Mouse (Mus musculus) ovary, adult 18-20 months (tissue): ENCODE data around the gene Olfr282.

Experiments used
- DNase-seq: peaks from one replicate; pipeline ENCODE4 v3.0.0; 2022; ENCODE audit warnings: low spot score, mixed read lengths

Olfr282 gene

DNA sequence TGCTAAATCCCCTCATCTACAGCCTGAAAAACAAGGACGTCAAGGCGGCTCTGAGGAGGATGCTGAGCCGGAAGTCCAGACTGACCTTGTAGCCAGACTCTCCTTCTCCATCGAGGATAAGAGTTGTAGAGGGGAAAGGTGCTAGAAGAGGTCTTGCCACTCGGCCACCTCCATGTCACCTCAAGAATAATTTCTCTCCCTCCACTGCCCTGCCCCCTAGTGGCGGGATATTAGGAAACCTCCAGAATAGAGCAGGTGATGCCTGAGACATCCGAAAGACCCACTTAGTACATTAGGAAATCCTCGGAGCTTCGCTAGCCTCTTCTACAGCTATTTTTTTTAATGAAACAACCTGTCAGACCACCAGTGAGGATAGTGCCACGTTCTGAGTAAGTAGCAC, 44.4 kb downstream of the Olfr282 start:
- DNase-seq, result no peak

DNA sequence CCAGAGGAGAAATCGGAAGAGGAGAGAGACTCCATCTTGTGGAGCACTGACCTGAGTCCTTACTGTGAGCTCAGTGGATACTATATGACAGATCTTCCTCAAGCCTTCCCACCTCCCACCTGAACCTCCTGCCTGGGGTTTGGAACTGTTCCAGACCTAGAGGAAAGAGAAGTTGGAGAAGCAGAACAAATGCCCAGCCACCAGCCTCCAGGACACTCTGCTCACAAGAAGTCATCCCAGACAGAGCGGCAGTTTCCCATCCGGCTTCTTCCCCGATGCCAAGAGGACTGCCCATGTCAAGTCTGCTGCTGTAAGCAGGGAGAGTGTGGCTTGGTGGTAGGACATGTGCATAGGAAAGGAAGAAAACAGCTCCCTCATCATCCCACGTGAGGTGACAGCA, 45.3 kb downstream of the Olfr282 start:
- DNase-seq, result no peak

DNA sequence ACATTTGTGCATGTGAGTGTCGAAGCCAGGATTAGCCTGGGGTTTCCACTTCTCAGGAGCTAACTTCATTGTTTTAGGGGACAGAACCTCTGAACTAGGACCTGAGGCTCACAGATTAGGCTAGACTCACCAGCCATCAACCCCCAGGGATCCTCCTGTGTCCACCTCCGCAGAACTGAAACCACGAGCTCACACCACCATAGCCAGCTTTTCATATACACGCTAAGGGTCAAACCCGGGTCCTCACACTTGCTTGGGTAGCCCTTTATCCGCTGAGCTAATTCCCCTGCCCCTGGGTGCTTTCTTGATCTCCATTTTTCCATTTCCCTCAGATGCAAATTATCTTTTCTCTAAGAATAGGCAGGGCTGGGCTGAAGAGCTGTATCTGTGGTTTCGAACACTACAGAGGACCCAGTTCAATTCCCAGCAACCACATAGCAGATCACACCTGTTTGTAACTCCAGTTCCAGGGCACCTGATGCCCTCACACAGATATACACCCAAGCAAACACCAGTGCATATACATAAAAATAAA, 48.6 kb downstream of the Olfr282 start:
- no peak for DNase-seq

DNA sequence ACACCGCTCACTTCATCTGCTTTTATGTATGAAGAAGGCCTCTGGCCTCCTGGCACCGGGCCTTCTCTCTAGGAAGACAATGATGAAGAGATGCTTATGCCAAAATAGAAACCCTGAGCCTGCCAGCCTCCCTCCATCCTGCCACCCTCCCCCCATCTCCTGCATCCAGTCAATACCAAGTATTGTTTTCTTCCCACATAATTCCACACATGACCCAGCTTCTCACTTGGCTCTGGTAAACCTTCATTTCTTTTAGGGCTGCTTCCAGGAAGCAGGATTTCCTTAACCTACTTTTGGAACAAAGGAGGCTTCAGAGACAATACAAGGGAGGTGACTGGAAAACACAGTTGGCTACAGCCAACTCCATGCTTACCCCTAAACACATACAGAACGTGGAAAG, 51.7 kb downstream of the Olfr282 start, which contains the start of gene Lalba:
TSS of gene Lalba (minus strand) at position 21 of the 400 bp plus-strand sequence.
- no peak for DNase-seq

DNA sequence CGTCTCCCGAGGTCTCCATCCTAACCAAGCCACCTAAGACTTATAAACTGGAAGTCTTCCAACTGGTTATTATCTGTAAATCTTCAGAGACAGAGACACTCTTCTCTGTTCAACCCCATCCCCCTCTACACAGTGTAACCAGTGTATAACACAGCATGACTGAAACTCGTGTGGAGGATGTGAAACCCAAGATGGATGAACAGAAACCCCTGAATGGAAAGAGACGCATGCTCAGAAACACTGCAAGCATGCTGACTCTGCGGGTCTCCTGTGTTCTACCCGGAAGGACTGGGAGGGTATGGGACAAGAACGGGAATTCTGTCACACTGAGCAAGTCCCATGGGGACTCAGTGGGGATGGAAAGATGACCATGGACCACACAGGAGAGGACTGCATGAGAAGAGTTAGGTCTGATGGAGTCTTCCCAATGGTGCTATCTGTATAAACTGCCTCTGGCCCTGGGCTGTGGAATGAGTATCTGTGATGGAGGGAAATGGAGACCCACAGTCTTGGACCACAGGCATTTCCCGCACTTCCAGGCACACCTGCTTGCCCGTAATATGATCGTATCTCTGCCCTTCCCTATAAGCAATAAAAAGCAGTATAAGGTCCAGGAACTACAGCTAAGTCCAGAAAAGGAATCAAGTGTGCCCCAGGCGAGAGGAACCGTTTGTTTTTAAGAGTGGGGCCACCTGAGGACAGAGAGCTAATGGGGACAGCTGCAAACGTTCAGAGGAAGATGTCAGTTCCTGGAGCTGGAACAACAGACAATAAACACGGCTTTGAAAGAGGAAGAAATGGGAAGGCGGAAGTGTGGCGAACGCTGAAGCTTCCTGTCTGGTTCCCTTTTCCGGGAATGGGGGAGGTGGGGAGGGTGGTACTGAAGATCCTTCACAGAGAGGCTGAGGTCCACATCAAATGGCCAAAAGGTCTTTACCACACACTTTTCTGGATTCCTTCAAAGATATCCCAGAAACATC, 53.2 kb downstream of the Olfr282 start:
- DNase-seq, result no peak

DNA sequence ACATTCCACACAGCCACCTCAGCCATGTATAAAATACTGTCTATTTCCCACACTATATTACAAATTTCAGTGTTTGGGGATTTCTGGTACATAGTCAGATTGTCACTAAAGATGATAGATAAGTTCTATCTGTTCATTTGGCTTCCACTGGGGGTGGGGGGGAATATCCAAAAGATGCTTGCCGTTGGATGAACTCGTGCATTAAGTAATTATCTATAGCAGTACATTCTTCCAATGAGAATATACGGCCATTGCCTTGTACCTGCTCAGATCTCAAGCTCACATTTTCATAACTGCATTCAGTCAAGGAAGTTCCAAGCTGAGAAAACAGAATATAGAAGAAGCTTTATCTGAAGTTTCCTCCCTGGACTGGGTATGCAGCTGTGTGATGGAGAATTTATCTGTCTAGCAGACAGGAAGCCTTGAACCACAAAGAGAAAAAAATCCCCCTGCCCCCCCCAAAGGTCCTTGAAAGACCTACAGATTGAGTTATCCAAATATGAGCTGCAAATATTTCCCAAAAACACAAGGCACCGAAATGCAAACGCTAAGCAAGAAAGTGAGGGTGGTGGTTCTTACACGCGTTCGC, 55.5 kb downstream of the Olfr282 start:
- no peak for DNase-seq
